Mouse (Mus musculus): ENCODE results near the gene Gmppb. TPM values are rescaled to one million over a fixed set of nuclear protein-coding genes. Genes with fewer than 3 reads are reported as not detected.
"Not testable (repeated sequence)": the region's sequence is repeated elsewhere in the genome, so short reads cannot be mapped to it uniquely, and the experiment has no call there.

Gene Gmppb
- polyA plus RNA-seq (2015; fragmentation: Nextera tagmentation; extraction: Ambion mirVana) = 19.9 and 22.2 TPM in 2 replicates

GRCm38 (mm10) chr9:108049016-108049455 lies at the start of gene Gmppb:
TSS of gene Gmppb (plus strand) at chr9:108049242.
- Histone ChIP-seq H3K9ac (replicated peaks) (peak within 1 kb of the TSS; percentile 62), H3K4me1 (peaks cover 29% of the 10 kb centered on the region), H3K27me3 (no peaks in the 10 kb centered on the region), H3K4me3 (peak within 1 kb of the TSS; percentile 75), H3K4me2 (replicated peaks) (peak within 1 kb of the TSS; percentile 91), H3K27ac (replicated peaks) (peak within 1 kb of the TSS; percentile 67), H3K36me3 (peaks cover 42% of the 10 kb centered on the region), H3K9me3 (no peaks in the 10 kb centered on the region)
- peak; percentile 95 for ATAC-seq (replicated peaks)
- WGBS = under 1% methylated on average over 38 of the region's 39 CpGs

- H3K27ac ChIP-seq (replicated peaks) = peak within 1 kb of the TSS; percentile 93
- H3K9me3 ChIP-seq = no peaks in the 10 kb centered on the region
- H3K36me3 ChIP-seq = no peaks in the 10 kb centered on the region
- peak within 1 kb of the TSS; percentile 93 for H3K9ac ChIP-seq (replicated peaks)
- WGBS = under 1% methylated on average over 51 of the region's 51 CpGs
- H3K4me3 ChIP-seq = peak within 1 kb of the TSS; percentile 66
- ATAC-seq (replicated peaks) = peak; percentile 100
- peaks cover 29% of the 10 kb centered on the region for H3K4me1 ChIP-seq
- peak within 1 kb of the TSS; percentile 63 for H3K4me2 ChIP-seq (replicated peaks)
- H3K27me3 ChIP-seq = no peaks in the 10 kb centered on the region
These were observed 46.9 kb upstream of the Gmppb start, which contains the start of gene Ip6k1 for GRCm38 (mm10) chr9:108001922-108002770. TSS of gene Ip6k1 (plus strand) at chr9:108002501.

- H3K4me1 ChIP-seq = peaks cover 29% of the 10 kb centered on the region
- ATAC-seq (replicated peaks) = no peak; the same call in 1 of the 2 replicates
- under 1% methylated on average over 50 of the region's 50 CpGs for WGBS
- H3K4me3 ChIP-seq = peak overlapping the region; percentile 66
- H3K27ac ChIP-seq (replicated peaks) = peak overlapping the region; percentile 93
- H3K9me3 ChIP-seq = no peaks in the 10 kb centered on the region
- no peaks in the 10 kb centered on the region for H3K36me3 ChIP-seq
- H3K9ac ChIP-seq (replicated peaks) = peak overlapping the region; percentile 93
- H3K27me3 ChIP-seq = no peaks in the 10 kb centered on the region
- H3K4me2 ChIP-seq (replicated peaks) = peak overlapping the region; percentile 59
These were observed 46.1 kb upstream of the Gmppb start for GRCm38 (mm10) chr9:108002778-108003530.

- Histone ChIP-seq H3K4me3 (peak overlapping the region; percentile 66), H3K36me3 (no peaks in the 10 kb centered on the region), H3K27ac (replicated peaks) (peak overlapping the region; percentile 93), H3K9ac (replicated peaks) (peak overlapping the region; percentile 93), H3K4me1 (peaks cover 29% of the 10 kb centered on the region), H3K27me3 (no peaks in the 10 kb centered on the region), H3K4me2 (replicated peaks) (peak overlapping the region; percentile 59), H3K9me3 (no peaks in the 10 kb centered on the region)
- 14% methylated on average over 8 of the region's 8 CpGs for WGBS
- ATAC-seq (replicated peaks) = no peak
These were observed 45.5 kb upstream of the Gmppb start for GRCm38 (mm10) chr9:108003531-108003890.

GRCm38 (mm10) chr9:108008041-108008440 lies 41.0 kb upstream of the Gmppb start:
- no peak overlapping the region for H3K4me2 ChIP-seq (replicated peaks)
- no peaks in the 10 kb centered on the region for H3K9me3 ChIP-seq
- H3K4me3 ChIP-seq = no peak overlapping the region
- 91% methylated on average over 5 of the region's 5 CpGs for whole genome bisulfite sequencing
- no peaks in the 10 kb centered on the region for H3K27me3 ChIP-seq
- H3K4me1 ChIP-seq = peaks cover 22% of the 10 kb centered on the region
- H3K36me3 ChIP-seq = no peaks in the 10 kb centered on the region
- no peak overlapping the region for H3K27ac ChIP-seq (replicated peaks)
- ATAC-seq (replicated peaks) = no peak
- H3K9ac ChIP-seq (replicated peaks) = no peak overlapping the region

GRCm38 (mm10) chr9:108010385-108010784 lies 38.7 kb upstream of the Gmppb start:
- no peak overlapping the region for H3K27ac ChIP-seq (replicated peaks)
- ATAC-seq (replicated peaks) = no peak
- no peak overlapping the region for H3K4me3 ChIP-seq
- peaks cover 2% of the 10 kb centered on the region; the same call in 1 of the 2 replicates for H3K4me1 ChIP-seq
- no peaks in the 10 kb centered on the region; the same call in 1 of the 2 replicates for H3K36me3 ChIP-seq
- H3K4me2 ChIP-seq (replicated peaks) = no peak overlapping the region
- H3K27me3 ChIP-seq = no peaks in the 10 kb centered on the region
- no peaks in the 10 kb centered on the region for H3K9me3 ChIP-seq
- H3K9ac ChIP-seq (replicated peaks) = no peak overlapping the region

GRCm38 (mm10) chr9:108013577-108013976 lies 35.5 kb upstream of the Gmppb start:
- not testable (repeated sequence) for H3K36me3 ChIP-seq; ATAC-seq (replicated peaks); H3K4me1 ChIP-seq; H3K9me3 ChIP-seq; H3K9ac ChIP-seq (replicated peaks); H3K27ac ChIP-seq (replicated peaks); H3K27me3 ChIP-seq; H3K4me2 ChIP-seq (replicated peaks); H3K4me3 ChIP-seq
- WGBS = 94% methylated on average over 2 of the region's 2 CpGs

GRCm38 (mm10) chr9:108017127-108017526 lies 31.9 kb upstream of the Gmppb start:
- WGBS = 82% methylated on average over 3 of the region's 3 CpGs
- H3K9ac ChIP-seq (replicated peaks) = no peak overlapping the region
- no peak for ATAC-seq (replicated peaks)
- no peaks in the 10 kb centered on the region; the same call in 1 of the 2 replicates for H3K36me3 ChIP-seq
- H3K4me3 ChIP-seq = no peak overlapping the region
- no peaks in the 10 kb centered on the region for H3K9me3 ChIP-seq
- no peak overlapping the region for H3K4me2 ChIP-seq (replicated peaks)
- no peaks in the 10 kb centered on the region for H3K27me3 ChIP-seq
- 0 out of 2 replicates have a peak, but pooled peaks cover 3% of the 10 kb centered on the region for H3K4me1 ChIP-seq
- no peak overlapping the region for H3K27ac ChIP-seq (replicated peaks)

GRCm38 (mm10) chr9:108020741-108021140 lies 28.3 kb upstream of the Gmppb start:
- Histone ChIP-seq H3K4me1 (0 out of 2 replicates have a peak, but pooled peaks cover 3% of the 10 kb centered on the region), H3K9ac (replicated peaks) (no peak overlapping the region), H3K4me3 (no peak overlapping the region), H3K9me3 (no peaks in the 10 kb centered on the region), H3K27ac (replicated peaks) (no peak overlapping the region), H3K36me3 (peaks cover 17% of the 10 kb centered on the region), H3K4me2 (replicated peaks) (no peak overlapping the region), H3K27me3 (no peaks in the 10 kb centered on the region)
- ATAC-seq (replicated peaks) = no peak
- 92% methylated on average over 1 of the region's 1 CpGs for WGBS

GRCm38 (mm10) chr9:108023216-108023615 lies 25.8 kb upstream of the Gmppb start:
- no peak overlapping the region for H3K4me2 ChIP-seq (replicated peaks)
- no peak overlapping the region for H3K27ac ChIP-seq (replicated peaks)
- H3K4me1 ChIP-seq = 0 out of 2 replicates have a peak, but pooled peaks cover 3% of the 10 kb centered on the region
- H3K9me3 ChIP-seq = no peaks in the 10 kb centered on the region
- H3K9ac ChIP-seq (replicated peaks) = no peak overlapping the region
- no peak overlapping the region for H3K4me3 ChIP-seq
- 89% methylated on average over 3 of the region's 3 CpGs for WGBS
- ATAC-seq (replicated peaks) = no peak
- H3K27me3 ChIP-seq = no peaks in the 10 kb centered on the region
- H3K36me3 ChIP-seq = peaks cover 38% of the 10 kb centered on the region

GRCm38 (mm10) chr9:108026584-108026983 lies 22.5 kb upstream of the Gmppb start:
- no peak overlapping the region for H3K27ac ChIP-seq (replicated peaks)
- peaks cover 50% of the 10 kb centered on the region for H3K36me3 ChIP-seq
- no peak overlapping the region for H3K4me3 ChIP-seq
- no peaks in the 10 kb centered on the region for H3K4me1 ChIP-seq
- H3K9me3 ChIP-seq = no peaks in the 10 kb centered on the region
- 93% methylated on average over 3 of the region's 3 CpGs for WGBS
- H3K27me3 ChIP-seq = no peaks in the 10 kb centered on the region
- H3K4me2 ChIP-seq (replicated peaks) = no peak overlapping the region
- ATAC-seq (replicated peaks) = no peak
- H3K9ac ChIP-seq (replicated peaks) = no peak overlapping the region

- no peak for ATAC-seq (replicated peaks)
- H3K4me3 ChIP-seq = no peak overlapping the region
- 97% methylated on average over 3 of the region's 3 CpGs for WGBS
These were observed 21.2 kb upstream of the Gmppb start for GRCm38 (mm10) chr9:108027867-108028266.

More at GRCm38 (mm10) chr9:108027867-108028266, 21.2 kb upstream of the Gmppb start:
- Histone ChIP-seq H3K4me2 (replicated peaks) (no peak overlapping the region), H3K9ac (replicated peaks) (no peak overlapping the region), H3K9me3 (no peaks in the 10 kb centered on the region), H3K27ac (replicated peaks) (no peak overlapping the region), H3K4me1 (no peaks in the 10 kb centered on the region), H3K36me3 (peaks cover 58% of the 10 kb centered on the region), H3K27me3 (no peaks in the 10 kb centered on the region)
